9 mouse cellular contexts compared by ENCODE assay signal in the genomic region with DNA sequence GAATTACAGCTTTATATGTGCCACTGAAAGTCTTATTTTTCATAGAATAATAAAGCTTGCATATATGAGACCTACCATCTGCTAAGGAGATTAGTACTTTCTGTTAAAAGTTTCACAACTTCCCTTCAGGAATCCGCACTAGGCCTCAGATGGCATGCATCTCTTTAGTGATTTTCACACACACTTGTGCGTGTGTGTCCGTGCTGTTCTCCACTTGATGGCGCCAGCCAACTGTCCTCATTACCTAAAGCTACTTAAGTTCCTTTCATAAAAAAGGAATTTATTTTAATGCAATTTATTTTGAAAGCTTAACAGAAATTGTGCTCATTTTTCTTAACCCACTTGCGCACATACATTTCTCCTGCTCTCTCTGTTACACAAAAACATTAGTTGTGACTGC. TPM values are rescaled to one million over a fixed set of nuclear protein-coding genes. Genes with fewer than 3 reads are reported as not detected.
DNase-seq lines count a peak whose midpoint lies in the region; ATAC-seq and TF ChIP-seq lines count a peak whose summit lies in the region.
"Had no signal": no experiment of that assay in that cellular context is flagged by ENCODE, and none has a peak within 500 bp of the region (broad histone marks: within the 10 kb centered on the region; RNA-seq: fewer than 3 reads in every experiment).

No protein-coding gene starts in this region.

- H3K9me3 ChIP-seq in hindbrain, postnatal 0 days (ENCODE audit: low read length): no peaks in the 10 kb centered on the region
- H3K9me3 ChIP-seq in hindbrain, embryonic 13.5 days: no peaks in the 10 kb centered on the region
- no peaks in the 10 kb centered on the region for H3K9me3 ChIP-seq in limb, embryonic 10.5 days (replicated peaks)
- H3K9me3 ChIP-seq: embryonic facial prominence, embryonic 12.5 days; megakaryocyte, embryonic 14.5 days had no signal

- H3K27ac ChIP-seq in hindbrain, postnatal 0 days: no peak overlapping the region
- H3K27ac ChIP-seq in hindbrain, embryonic 13.5 days: no peak overlapping the region
- H3K27ac ChIP-seq in limb, embryonic 10.5 days: no peak overlapping the region
- H3K27ac ChIP-seq: embryonic facial prominence, embryonic 12.5 days had no signal

- DNase-seq in hindbrain, postnatal 0 days (ENCODE audit: low spot score): peak; percentile 53
- peak; percentile 21 for DNase-seq in urinary bladder, postnatal 14 days (ENCODE audit: low spot score)
- DNase-seq in urinary bladder, adult 18-20 months (ENCODE audit: low spot score in 2 of 2): no peak
- DNase-seq in embryo, embryonic 10.5 days (ENCODE audit: low spot score): peak; percentile 9
- no peak for DNase-seq in limb, embryonic 10.5 days (ENCODE audit: low spot score)
- no peak for DNase-seq in urinary bladder, postnatal 4 days (ENCODE audit: low spot score in 2 of 2)

- peak; percentile 68 for TF ChIP-seq CTCF in hindbrain, postnatal 0 days (IDR thresholded peaks at IDR 0.05; ENCODE audit: low read depth)

- H3K36me3 ChIP-seq in hindbrain, postnatal 0 days (ENCODE audit: insufficient read depth, low read length): peaks cover 10% of the 10 kb centered on the region; the same call in 1 of the 2 replicates
- peaks cover 12% of the 10 kb centered on the region; the same call in 1 of the 2 replicates for H3K36me3 ChIP-seq in hindbrain, embryonic 13.5 days
- peaks cover 29% of the 10 kb centered on the region for H3K36me3 ChIP-seq in limb, embryonic 10.5 days

- 78% methylated on average over 5 of the region's 5 CpGs for WGBS in hindbrain, postnatal 0 days
- 77% methylated on average over 5 of the region's 5 CpGs for WGBS in hindbrain, embryonic 13.5 days
- 80% methylated on average over 5 of the region's 5 CpGs for WGBS in limb, embryonic 10.5 days

- ATAC-seq in hindbrain, postnatal 0 days: no peak
- ATAC-seq in hindbrain, embryonic 13.5 days (ENCODE audit: low FRiP score): no peak

- no peak overlapping the region for H3K4me3 ChIP-seq in hindbrain, postnatal 0 days (ENCODE audit: low read length)
- H3K4me3 ChIP-seq in hindbrain, embryonic 13.5 days: no peak overlapping the region
- H3K4me3 ChIP-seq in limb, embryonic 10.5 days: no peak overlapping the region
- H3K4me3 ChIP-seq: embryonic facial prominence, embryonic 12.5 days; megakaryocyte, embryonic 14.5 days had no signal

- H3K9ac ChIP-seq in hindbrain, postnatal 0 days (replicated peaks; ENCODE audit: low read length): no peak overlapping the region
- no peak overlapping the region for H3K9ac ChIP-seq in hindbrain, embryonic 13.5 days
- H3K9ac ChIP-seq: embryonic facial prominence, embryonic 12.5 days had no signal

- no peaks in the 10 kb centered on the region for H3K4me1 ChIP-seq in hindbrain, postnatal 0 days (ENCODE audit: insufficient read depth, low read length)
- no peaks in the 10 kb centered on the region for H3K4me1 ChIP-seq in hindbrain, embryonic 13.5 days (replicated peaks)
- H3K4me1 ChIP-seq in limb, embryonic 10.5 days: no peaks in the 10 kb centered on the region
- H3K4me1 ChIP-seq: embryonic facial prominence, embryonic 12.5 days; megakaryocyte, embryonic 14.5 days had no signal

- no peaks in the 10 kb centered on the region for H3K27me3 ChIP-seq in hindbrain, postnatal 0 days (ENCODE audit: insufficient read depth, low read length)
- no peaks in the 10 kb centered on the region for H3K27me3 ChIP-seq in hindbrain, embryonic 13.5 days
- H3K27me3 ChIP-seq in limb, embryonic 10.5 days (ENCODE audit: low read depth, poor library complexity, severe bottlenecking): no peaks in the 10 kb centered on the region
- H3K27me3 ChIP-seq: embryonic facial prominence, embryonic 12.5 days had no signal

- no peak overlapping the region for H3K4me2 ChIP-seq in hindbrain, postnatal 0 days (ENCODE audit: low read depth, low read length)
- no peak overlapping the region for H3K4me2 ChIP-seq in hindbrain, embryonic 13.5 days
- H3K4me2 ChIP-seq: embryonic facial prominence, embryonic 12.5 days had no signal

RNA-seq across cellular contexts. Expression of a gene that starts 40.4 kb away (rescaled TPM):
- total RNA-seq in hindbrain, postnatal 0 days (2014; rRNA removed): not detected in 2 replicates
- polyA plus RNA-seq in hindbrain, postnatal 0 days (2015; fragmentation: Nextera tagmentation; extraction: Ambion mirVana): 0.14 and 0.18 TPM in 2 replicates
- polyA plus RNA-seq in hindbrain, embryonic 13.5 days (2015; fragmentation: Nextera tagmentation; extraction: Ambion mirVana): 0.12 and 0.16 TPM in 2 replicates
- polyA plus RNA-seq in limb, embryonic 10.5 days (2016; fragmentation: Nextera tagmentation; extraction: Ambion mirVana): 0.11 and 0.40 TPM in 2 replicates

Comparison
In these comparisons a context has a peak if more than half of its experiments do, and no peak if none do; other contexts are left out.
1. DNase-seq: peak in hindbrain, postnatal 0 days (single experiment), urinary bladder, postnatal 14 days (single experiment) and embryo, embryonic 10.5 days (single experiment); none in urinary bladder, adult 18-20 months (0 of 2), limb, embryonic 10.5 days (single experiment) and urinary bladder, postnatal 4 days (0 of 2).